Mouse (Mus musculus) olfactory bulb, adult 2 months (tissue): ENCODE data around the gene Pcnx3. TPM values are rescaled to one million over a fixed set of nuclear protein-coding genes. Genes with fewer than 3 reads are reported as not detected.

Experiments used
- H3K27ac ChIP-seq: fragments of 200-500 bp; 2 replicates; pipeline ENCODE4 v1.5.1; 2012; ENCODE audit warnings: low read depth, low read length; ENCODE audit not compliant: insufficient read depth
- H3K4me1 ChIP-seq: fragments of 200-500 bp; 2 replicates; pipeline ENCODE4 v1.6.1; 2012; ENCODE audit warnings: low read length; ENCODE audit not compliant: control insufficient read depth, insufficient read depth
- H3K4me3 ChIP-seq: fragments of 200-500 bp; 2 replicates; pipeline ENCODE4 v1.5.1; 2012; ENCODE audit warnings: mild to moderate bottlenecking, low read depth, low read length, moderate library complexity; ENCODE audit not compliant: insufficient read depth
- CTCF ChIP-seq: fragments of 200-500 bp; IDR thresholded peaks from 2 replicates; pipeline ENCODE4 v1.5.1; 2012; ENCODE audit warnings: low read depth, mild to moderate bottlenecking, low read length, moderate library complexity; ENCODE audit not compliant: insufficient read depth
- POLR2A ChIP-seq: fragments of 200-500 bp; IDR thresholded peaks from 2 replicates; pipeline ENCODE4 v1.6.1; 2012; ENCODE audit warnings: mild to moderate bottlenecking, low read depth, low read length, moderate library complexity; ENCODE audit not compliant: insufficient read depth
- WGBS: fragments of 180-500 bp; shearing (Covaris S2); methylation state at CpG from one replicate; pipeline ENCODE4 v1.1.7; 2018; 5-methylcytosine and 5-hydroxymethylcytosine counted together
- polyA plus RNA-seq: library from polyadenylated mRNA; stranded (reverse); fragments of >200 nt; gene quantifications from 2 replicates; pipeline ENCODE4 v1.2.4, GENCODE M21; 2012; ENCODE audit warnings: low replicate concordance; ENCODE audit not compliant: missing spikeins, insufficient read depth, insufficient read length

The Pcnx3 gene
- not detected in 2 replicates for polyA plus RNA-seq

DNA sequence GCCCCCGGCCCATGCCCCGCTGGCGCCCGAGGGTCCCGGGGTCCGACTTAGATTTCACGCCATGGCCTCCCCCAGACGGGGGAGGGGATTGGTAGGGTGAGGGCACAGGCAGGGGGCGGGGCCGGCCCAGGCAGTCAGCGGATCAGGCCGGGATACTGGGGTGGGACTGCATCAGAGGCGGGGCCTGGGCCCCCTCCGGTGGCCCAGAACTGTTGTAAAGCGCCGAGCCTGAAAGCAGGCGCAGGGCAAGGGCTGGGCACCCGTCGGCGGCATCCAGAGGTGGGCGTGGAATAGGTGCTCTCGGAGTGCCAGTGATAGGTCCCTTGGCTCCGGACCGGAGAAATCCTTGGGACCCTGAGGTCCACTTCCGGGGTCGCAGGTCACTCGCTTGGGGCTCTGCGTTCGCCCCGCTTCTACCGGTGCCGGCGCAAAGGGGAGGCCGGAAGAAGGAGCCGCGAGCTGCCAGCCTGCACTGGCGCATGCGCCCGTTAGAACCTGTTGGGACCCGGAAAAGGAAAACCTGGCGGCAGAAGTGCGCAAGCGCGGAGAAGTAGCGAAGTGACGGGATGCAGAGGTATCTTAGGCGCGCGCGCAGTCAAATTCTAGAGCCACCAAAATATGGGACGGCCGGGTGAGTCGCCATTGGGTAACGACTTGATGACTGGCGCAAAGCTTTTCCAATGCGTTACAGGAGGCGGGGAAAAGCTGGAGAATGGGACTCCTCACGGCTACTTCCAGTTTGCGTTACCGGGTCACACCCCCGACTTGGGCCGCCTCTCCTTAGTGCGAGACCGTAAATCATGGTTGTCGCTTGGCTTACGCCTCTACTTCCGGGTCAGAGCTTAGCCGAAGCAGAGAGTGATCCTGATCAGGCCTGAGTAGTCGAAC is at the start of gene Pcnx3, which contains the start of gene Map3k11:
Pcnx3 (minus strand) TSS at position 709 of the 888 bp plus-strand sequence.
Map3k11 (plus strand) TSS at position 543 of the 888 bp plus-strand sequence.
- H3K4me1 ChIP-seq: peaks cover 42% of the 10 kb centered on the region

GRCm38 (mm10) chr19:5734325-5734724 is 45.6 kb upstream of the Pcnx3 start:
- TF ChIP-seq CTCF (no peak), POLR2A (no peak)
- Histone ChIP-seq H3K27ac (no peak overlapping the region), H3K4me3 (no peak overlapping the region), H3K4me1 (peaks cover 10% of the 10 kb centered on the region)
- 77% methylated on average over 9 of the region's 9 CpGs for WGBS

More for the DNA sequence above, at the start of gene Pcnx3, which contains the start of gene Map3k11:
- under 1% methylated on average over 69 of the region's 69 CpGs for WGBS
- H3K4me3 ChIP-seq: peak within 1 kb of the TSS; percentile 87
- TF ChIP-seq CTCF: no peak
- no peak; the same call in 1 of the 2 replicates for TF ChIP-seq POLR2A
- H3K27ac ChIP-seq: peak within 1 kb of the TSS; percentile 68

- no peak for TF ChIP-seq CTCF
- TF ChIP-seq POLR2A: peak; percentile 71
- Histone ChIP-seq H3K4me3 (peak overlapping the region; percentile 56), H3K4me1 (peaks cover 24% of the 10 kb centered on the region), H3K27ac (0 out of 2 replicates have a peak overlapping the region, but pooled peaks have one; percentile 0)
- WGBS: under 1% methylated on average over 47 of the region's 47 CpGs
Observed at GRCm38 (mm10) chr19:5731264-5731978, 42.7 kb upstream of the Pcnx3 start.

GRCm38 (mm10) chr19:5730314-5731186 is 41.8 kb upstream of the Pcnx3 start:
- H3K4me1 ChIP-seq: peaks cover 31% of the 10 kb centered on the region
- WGBS: 71% methylated on average over 29 of the region's 29 CpGs
- H3K27ac ChIP-seq: no peak overlapping the region

DNA sequence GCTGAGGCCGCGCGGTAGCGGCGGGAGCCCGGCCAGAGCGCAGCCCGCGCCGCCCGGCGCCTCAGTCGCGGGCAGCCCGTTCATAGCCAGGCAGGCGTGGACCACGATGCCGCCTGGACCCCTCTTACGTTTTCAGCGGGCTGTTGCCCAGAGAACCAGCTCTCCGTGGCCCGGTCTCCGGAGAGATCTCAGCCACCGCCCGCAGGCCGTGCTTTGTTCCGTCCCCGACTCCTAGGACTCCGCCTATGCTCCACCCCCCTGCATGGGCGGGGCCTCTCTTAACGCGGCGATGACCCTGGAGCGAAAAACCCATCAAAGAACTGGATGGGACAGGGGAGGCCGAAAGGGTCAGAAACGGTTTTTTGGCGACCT is 40.7 kb upstream of the Pcnx3 start, which contains the start of gene Fam89b:
Fam89b (minus strand) TSS at position 210 of the 372 bp plus-strand sequence.
- H3K4me3 ChIP-seq: peak within 1 kb of the TSS; percentile 70
- H3K4me1 ChIP-seq: peaks cover 31% of the 10 kb centered on the region
- peak; percentile 89 for TF ChIP-seq POLR2A
- TF ChIP-seq CTCF: no peak
- H3K27ac ChIP-seq: peak within 1 kb of the TSS; percentile 57
- under 1% methylated on average over 37 of the region's 37 CpGs for WGBS

More at GRCm38 (mm10) chr19:5730314-5731186, 41.8 kb upstream of the Pcnx3 start:
- no peak for TF ChIP-seq CTCF
- no peak for TF ChIP-seq POLR2A
- peak overlapping the region; percentile 56 for H3K4me3 ChIP-seq

DNA sequence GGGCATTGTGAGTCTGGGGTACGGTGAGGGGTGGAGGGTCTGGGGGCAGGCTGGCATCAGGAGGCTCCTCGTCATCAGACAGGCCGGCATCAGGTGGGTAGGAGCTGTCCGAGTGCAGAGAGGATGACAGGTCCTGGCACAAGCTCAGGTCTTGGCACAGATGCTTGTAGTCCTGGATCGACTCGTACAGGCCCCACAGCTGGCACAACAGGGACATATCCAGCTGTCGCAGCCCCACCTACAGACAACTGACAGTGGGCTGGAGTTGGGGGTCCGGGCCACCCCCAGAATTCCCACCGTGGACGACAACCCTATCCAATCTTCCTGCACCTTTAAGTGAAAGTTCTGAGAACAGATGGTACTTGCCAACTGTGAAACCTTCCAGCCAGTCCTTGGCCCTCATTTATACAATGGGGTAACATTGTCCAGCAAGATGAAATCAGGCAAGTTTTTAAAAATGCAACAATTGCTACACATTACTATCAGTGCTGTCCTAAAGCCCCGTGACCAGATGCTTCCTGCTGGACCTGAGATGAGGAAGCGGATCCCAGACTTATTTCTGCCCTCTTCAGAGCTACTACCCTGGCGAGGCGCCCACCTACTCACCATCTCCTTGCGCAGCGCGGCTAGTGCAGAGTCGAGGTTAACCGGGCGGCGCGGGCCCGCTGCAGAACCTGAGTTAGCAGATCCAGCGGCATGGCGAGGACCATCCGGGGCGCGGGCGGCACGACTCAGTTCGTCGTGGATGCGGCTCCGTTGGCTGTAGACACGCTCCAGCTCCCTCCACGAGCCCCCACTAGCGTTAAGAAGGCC is 40.1 kb upstream of the Pcnx3 start:
- Histone ChIP-seq H3K4me3 (peak overlapping the region; percentile 70), H3K27ac (peak overlapping the region; percentile 57), H3K4me1 (peaks cover 31% of the 10 kb centered on the region)
- WGBS: 2% methylated on average over 37 of the region's 37 CpGs
- TF ChIP-seq CTCF (no peak), POLR2A (no peak)

DNA sequence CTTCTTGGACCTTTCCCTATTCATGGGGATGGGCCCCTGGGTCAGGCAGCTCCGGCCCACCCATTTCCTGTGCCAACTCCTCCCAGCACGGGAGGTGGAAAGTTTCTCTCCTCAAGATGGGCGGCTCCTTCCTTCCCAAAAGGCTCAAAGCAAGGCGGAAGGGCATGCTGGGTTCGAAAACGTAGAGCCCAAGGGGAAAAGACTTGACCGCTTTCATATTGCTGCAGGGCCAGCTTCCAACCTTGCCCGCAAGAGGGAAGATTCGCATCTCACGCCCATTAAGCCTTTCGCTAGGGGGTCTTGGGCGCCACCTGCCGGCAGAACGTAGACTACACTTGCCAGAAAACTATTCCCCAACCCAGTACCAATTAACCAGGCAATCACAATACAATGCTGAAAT is 39.0 kb upstream of the Pcnx3 start:
- Histone ChIP-seq H3K4me3 (peak overlapping the region; percentile 70), H3K4me1 (peaks cover 31% of the 10 kb centered on the region), H3K27ac (no peak overlapping the region)
- no peak for TF ChIP-seq POLR2A
- TF ChIP-seq CTCF: peak; percentile 97
- under 1% methylated on average over 14 of the region's 14 CpGs for WGBS
